Mouse (Mus musculus): ENCODE data around the gene Rreb1. TPM values are rescaled to one million over a fixed set of nuclear protein-coding genes. Genes with fewer than 3 reads are reported as not detected.

Rreb1 gene
- polyA plus RNA-seq, 1 experiment from 2014 or later, result 20.6 TPM

DNA sequence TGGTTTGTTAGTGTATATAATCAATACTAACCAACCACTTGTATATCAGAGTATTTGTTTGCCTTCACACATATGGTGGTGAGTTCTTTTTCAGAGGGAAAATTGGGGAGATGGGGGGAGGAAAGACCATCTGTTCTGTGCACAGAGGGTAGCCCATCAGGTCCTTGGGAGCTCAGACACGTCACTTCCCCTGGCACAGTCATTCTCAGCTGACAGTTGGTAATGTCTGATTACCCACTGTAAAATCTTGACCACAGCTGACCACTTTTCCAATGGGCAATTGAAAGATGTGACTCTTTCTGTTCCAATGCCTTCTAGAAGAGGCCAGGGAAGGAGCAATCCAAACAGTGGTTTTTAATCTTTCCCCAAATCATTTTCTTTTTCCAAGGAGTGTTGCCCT lies 101.8 kb downstream of the Rreb1 start:
- H3K4me1 ChIP-seq (replicated peaks; ENCODE audit: control insufficient read depth, insufficient read depth, low read length), result peaks cover 53% of the 10 kb centered on the region
- H3K27me3 ChIP-seq (ENCODE audit: control insufficient read depth, insufficient read depth, low read depth, low read length), result no peaks in the 10 kb centered on the region
- no peaks in the 10 kb centered on the region for H3K36me3 ChIP-seq (ENCODE audit: control insufficient read depth, insufficient read depth, low read length)
- peak overlapping the region; percentile 73 for H3K27ac ChIP-seq (ENCODE audit: low read length)
- H3K4me2 ChIP-seq (ENCODE audit: low read depth, low read length), result no peak overlapping the region
- H3K9ac ChIP-seq (ENCODE audit: low read length), result peak overlapping the region; percentile 45; the same call in 1 of the 2 replicates
- H3K4me3 ChIP-seq (ENCODE audit: low read length), result no peak overlapping the region
- 36% methylated on average over 1 of the region's 1 CpGs for WGBS
- ATAC-seq (ENCODE audit: low read depth), result no peak
- H3K9me3 ChIP-seq (ENCODE audit: control insufficient read depth, low read length), result no peaks in the 10 kb centered on the region

DNA sequence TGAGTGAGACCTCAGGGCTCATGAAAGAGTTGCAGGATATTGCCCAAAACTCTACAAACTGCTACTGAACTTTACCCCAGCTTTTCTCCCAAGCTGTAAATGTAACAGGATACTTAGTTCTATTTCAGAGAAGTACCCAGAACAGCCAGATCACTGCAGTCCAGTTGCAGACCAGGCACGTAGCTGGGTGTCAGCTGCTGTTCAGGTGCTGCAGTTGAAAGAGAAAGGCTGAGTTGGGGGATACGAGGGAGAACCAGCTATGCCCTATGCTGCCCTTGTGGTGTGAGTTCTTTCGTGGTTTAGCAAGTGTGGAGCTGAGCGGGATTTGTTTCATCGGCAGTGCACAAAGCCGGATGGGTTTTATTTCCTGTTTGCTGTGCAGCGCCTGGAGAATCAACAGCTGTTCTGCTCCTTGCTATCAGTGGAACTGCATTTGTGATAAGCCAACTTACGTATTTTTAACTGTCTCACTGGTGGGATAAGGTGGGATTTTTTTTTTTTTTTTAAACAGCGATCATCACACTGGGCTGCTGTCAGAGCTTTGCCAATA lies 102.5 kb downstream of the Rreb1 start:
- Histone ChIP-seq H3K27ac (ENCODE audit: low read length) (peak overlapping the region; percentile 73), H3K27me3 (ENCODE audit: control insufficient read depth, insufficient read depth, low read depth, low read length) (no peaks in the 10 kb centered on the region), H3K4me2 (ENCODE audit: low read depth, low read length) (peak overlapping the region; percentile 41), H3K4me1 (replicated peaks; ENCODE audit: control insufficient read depth, insufficient read depth, low read length) (peaks cover 53% of the 10 kb centered on the region), H3K4me3 (ENCODE audit: low read length) (no peak overlapping the region), H3K9ac (ENCODE audit: low read length) (peak overlapping the region; percentile 45), H3K36me3 (ENCODE audit: control insufficient read depth, insufficient read depth, low read length) (no peaks in the 10 kb centered on the region), H3K9me3 (ENCODE audit: control insufficient read depth, low read length) (no peaks in the 10 kb centered on the region)
- WGBS, result 27% methylated on average over 9 of the region's 9 CpGs
- ATAC-seq (ENCODE audit: low read depth), result no peak

GRCm38 (mm10) chr13:37882521-37882920 lies 104.3 kb downstream of the Rreb1 start:
- no peak overlapping the region for H3K27ac ChIP-seq (ENCODE audit: low read length)
- no peaks in the 10 kb centered on the region for H3K36me3 ChIP-seq (ENCODE audit: control insufficient read depth, insufficient read depth, low read length)
- no peak overlapping the region for H3K4me2 ChIP-seq (ENCODE audit: low read depth, low read length)
- 32% methylated on average over 8 of the region's 8 CpGs for WGBS
- no peaks in the 10 kb centered on the region for H3K27me3 ChIP-seq (ENCODE audit: control insufficient read depth, insufficient read depth, low read depth, low read length)
- no peak overlapping the region for H3K4me3 ChIP-seq (ENCODE audit: low read length)
- no peaks in the 10 kb centered on the region for H3K9me3 ChIP-seq (ENCODE audit: control insufficient read depth, low read length)
- peak; percentile 68 for ATAC-seq (ENCODE audit: low read depth)
- H3K4me1 ChIP-seq (replicated peaks; ENCODE audit: control insufficient read depth, insufficient read depth, low read length), result peaks cover 50% of the 10 kb centered on the region
- no peak overlapping the region for H3K9ac ChIP-seq (ENCODE audit: low read length)

GRCm38 (mm10) chr13:37883008-37883407 lies 104.8 kb downstream of the Rreb1 start:
- no peak overlapping the region for H3K4me2 ChIP-seq (ENCODE audit: low read depth, low read length)
- H3K4me1 ChIP-seq (replicated peaks; ENCODE audit: control insufficient read depth, insufficient read depth, low read length), result peaks cover 50% of the 10 kb centered on the region
- no peaks in the 10 kb centered on the region for H3K27me3 ChIP-seq (ENCODE audit: control insufficient read depth, insufficient read depth, low read depth, low read length)
- peak overlapping the region; percentile 49 for H3K27ac ChIP-seq (ENCODE audit: low read length)
- 66% methylated on average over 5 of the region's 5 CpGs for WGBS
- no peak overlapping the region for H3K9ac ChIP-seq (ENCODE audit: low read length)
- no peaks in the 10 kb centered on the region for H3K9me3 ChIP-seq (ENCODE audit: control insufficient read depth, low read length)
- ATAC-seq (ENCODE audit: low read depth), result 0 out of 2 replicates have a peak, but pooled peaks have one; percentile 9
- H3K4me3 ChIP-seq (ENCODE audit: low read length), result no peak overlapping the region
- H3K36me3 ChIP-seq (ENCODE audit: control insufficient read depth, insufficient read depth, low read length), result no peaks in the 10 kb centered on the region

DNA sequence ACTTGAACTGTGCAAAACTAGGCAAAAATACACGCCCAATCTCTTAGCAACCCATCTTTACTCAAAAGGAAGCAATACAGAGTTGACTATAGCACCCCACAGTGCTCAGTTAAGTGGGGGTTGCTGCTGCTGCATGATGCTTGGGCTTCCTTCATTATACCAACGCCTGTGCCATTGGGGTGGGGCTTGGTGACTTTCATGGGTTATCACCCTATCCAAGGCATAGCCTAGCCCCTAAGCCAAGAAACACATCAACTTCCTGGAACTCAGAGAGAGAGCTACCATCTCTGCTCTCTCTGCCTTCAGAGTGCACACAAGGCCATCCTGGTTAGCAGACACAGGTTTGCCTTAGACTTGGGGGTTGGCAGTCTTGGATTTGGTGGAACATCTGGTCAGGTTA lies 107.2 kb downstream of the Rreb1 start:
- H3K4me1 ChIP-seq (replicated peaks; ENCODE audit: control insufficient read depth, insufficient read depth, low read length), result peaks cover 34% of the 10 kb centered on the region
- ATAC-seq (ENCODE audit: low read depth), result no peak
- no peak overlapping the region for H3K4me2 ChIP-seq (ENCODE audit: low read depth, low read length)
- no peaks in the 10 kb centered on the region for H3K9me3 ChIP-seq (ENCODE audit: control insufficient read depth, low read length)
- no peak overlapping the region for H3K27ac ChIP-seq (ENCODE audit: low read length)
- no peaks in the 10 kb centered on the region for H3K27me3 ChIP-seq (ENCODE audit: control insufficient read depth, insufficient read depth, low read depth, low read length)
- 88% methylated on average over 2 of the region's 2 CpGs for WGBS
- H3K9ac ChIP-seq (ENCODE audit: low read length), result no peak overlapping the region
- peaks cover 3% of the 10 kb centered on the region; the same call in 1 of the 2 replicates for H3K36me3 ChIP-seq (ENCODE audit: control insufficient read depth, insufficient read depth, low read length)
- H3K4me3 ChIP-seq (ENCODE audit: low read length), result no peak overlapping the region

GRCm38 (mm10) chr13:37886024-37886423 lies 107.8 kb downstream of the Rreb1 start:
- 79% methylated on average over 6 of the region's 6 CpGs for WGBS
- Histone ChIP-seq H3K4me2 (ENCODE audit: low read depth, low read length) (no peak overlapping the region), H3K9me3 (ENCODE audit: control insufficient read depth, low read length) (no peaks in the 10 kb centered on the region), H3K27me3 (ENCODE audit: control insufficient read depth, insufficient read depth, low read depth, low read length) (no peaks in the 10 kb centered on the region), H3K36me3 (ENCODE audit: control insufficient read depth, insufficient read depth, low read length) (peaks cover 5% of the 10 kb centered on the region; the same call in 1 of the 2 replicates), H3K4me3 (ENCODE audit: low read length) (no peak overlapping the region), H3K4me1 (replicated peaks; ENCODE audit: control insufficient read depth, insufficient read depth, low read length) (peaks cover 28% of the 10 kb centered on the region), H3K9ac (ENCODE audit: low read length) (no peak overlapping the region), H3K27ac (ENCODE audit: low read length) (no peak overlapping the region)
- no peak for ATAC-seq (ENCODE audit: low read depth)

GRCm38 (mm10) chr13:37894756-37895155 lies 116.6 kb downstream of the Rreb1 start:
- ATAC-seq (ENCODE audit: low read depth), result no peak
- Histone ChIP-seq H3K9ac (ENCODE audit: low read length) (no peak overlapping the region), H3K4me1 (replicated peaks; ENCODE audit: control insufficient read depth, insufficient read depth, low read length) (peaks cover 4% of the 10 kb centered on the region; the same call in 1 of the 2 replicates), H3K4me3 (ENCODE audit: low read length) (no peak overlapping the region), H3K4me2 (ENCODE audit: low read depth, low read length) (no peak overlapping the region), H3K36me3 (ENCODE audit: control insufficient read depth, insufficient read depth, low read length) (peaks cover 46% of the 10 kb centered on the region), H3K27ac (ENCODE audit: low read length) (peak overlapping the region; percentile 43), H3K9me3 (ENCODE audit: control insufficient read depth, low read length) (no peaks in the 10 kb centered on the region), H3K27me3 (ENCODE audit: control insufficient read depth, insufficient read depth, low read depth, low read length) (no peaks in the 10 kb centered on the region)
- WGBS, result 71% methylated on average over 8 of the region's 8 CpGs

- Histone ChIP-seq H3K36me3 (ENCODE audit: control insufficient read depth, insufficient read depth, low read length) (peaks cover 46% of the 10 kb centered on the region), H3K9ac (ENCODE audit: low read length) (no peak overlapping the region), H3K27ac (ENCODE audit: low read length) (peak overlapping the region; percentile 43), H3K4me1 (replicated peaks; ENCODE audit: control insufficient read depth, insufficient read depth, low read length) (no peaks in the 10 kb centered on the region), H3K4me2 (ENCODE audit: low read depth, low read length) (no peak overlapping the region), H3K9me3 (ENCODE audit: control insufficient read depth, low read length) (no peaks in the 10 kb centered on the region), H3K27me3 (ENCODE audit: control insufficient read depth, insufficient read depth, low read depth, low read length) (no peaks in the 10 kb centered on the region), H3K4me3 (ENCODE audit: low read length) (no peak overlapping the region)
- peak; percentile 89 for ATAC-seq (ENCODE audit: low read depth)
- 48% methylated on average over 6 of the region's 6 CpGs for WGBS
Observed at GRCm38 (mm10) chr13:37895564-37896254, 117.5 kb downstream of the Rreb1 start.

DNA sequence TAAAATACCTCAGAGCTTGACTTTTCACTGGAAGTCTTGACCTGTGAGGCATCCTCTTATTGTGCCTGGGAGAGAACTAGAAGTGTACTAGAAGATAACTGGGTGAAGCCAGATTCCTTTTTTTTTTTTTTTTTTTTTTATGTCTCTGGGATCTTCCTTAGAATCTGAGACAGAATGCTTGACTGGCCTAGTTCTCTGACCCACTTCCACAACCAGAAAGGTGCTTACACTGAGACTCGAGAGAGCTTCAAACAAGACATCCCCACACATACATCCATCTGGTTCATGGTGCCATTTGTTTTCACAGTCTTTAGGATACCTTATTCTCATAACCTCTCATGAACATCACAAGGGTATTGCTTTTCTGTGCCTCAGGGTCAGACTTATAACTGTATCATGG lies 118.2 kb downstream of the Rreb1 start:
- no peaks in the 10 kb centered on the region for H3K4me1 ChIP-seq (replicated peaks; ENCODE audit: control insufficient read depth, insufficient read depth, low read length)
- no peaks in the 10 kb centered on the region for H3K9me3 ChIP-seq (ENCODE audit: control insufficient read depth, low read length)
- H3K27me3 ChIP-seq (ENCODE audit: control insufficient read depth, insufficient read depth, low read depth, low read length), result no peaks in the 10 kb centered on the region
- no peak overlapping the region for H3K9ac ChIP-seq (ENCODE audit: low read length)
- H3K4me2 ChIP-seq (ENCODE audit: low read depth, low read length), result no peak overlapping the region
- H3K4me3 ChIP-seq (ENCODE audit: low read length), result no peak overlapping the region
- peak overlapping the region; percentile 43 for H3K27ac ChIP-seq (ENCODE audit: low read length)
- peaks cover 53% of the 10 kb centered on the region for H3K36me3 ChIP-seq (ENCODE audit: control insufficient read depth, insufficient read depth, low read length)
- WGBS, result 60% methylated on average over 1 of the region's 1 CpGs
- no peak for ATAC-seq (ENCODE audit: low read depth)

All from lung, embryonic 16.5 days (tissue).